Mouse (Mus musculus) megakaryocyte, embryonic 14.5 days (primary cell): ENCODE measurements around the gene Scyl1. TPM values are rescaled to one million over a fixed set of nuclear protein-coding genes. Genes with fewer than 3 reads are reported as not detected.

Experiments used
- H3K27me3 ChIP-seq: replicated peaks from 2 replicates; pipeline ENCODE3; 2012; ENCODE audit warnings: inconsistent platforms
- H3K36me3 ChIP-seq: replicated peaks from 2 replicates; pipeline ENCODE3; 2012; ENCODE audit warnings: low read length, inconsistent platforms, mixed read lengths
- H3K4me1 ChIP-seq: 2 replicates; pipeline ENCODE4 v1.6.1; 2012; ENCODE audit warnings: inconsistent platforms
- H3K4me3 ChIP-seq: replicated peaks from 2 replicates; pipeline ENCODE3; 2012; ENCODE audit warnings: moderate library complexity, mild to moderate bottlenecking, inconsistent platforms
- H3K9me3 ChIP-seq: 2 replicates; pipeline ENCODE4 v1.6.1; 2012; ENCODE audit warnings: inconsistent platforms
- FLI1 ChIP-seq: IDR thresholded peaks from 2 replicates; pipeline ENCODE4 v1.6.1; 2012; ENCODE audit warnings: low read length, inconsistent platforms, mixed read lengths
- GATA1 ChIP-seq: IDR thresholded peaks from 3 replicates; pipeline ENCODE4 v1.6.1; 2012; ENCODE audit warnings: mixed read lengths, low read length, inconsistent platforms, borderline replicate concordance
- polyA plus RNA-seq: library from polyadenylated mRNA; stranded (reverse); fragments of >175 nt; gene quantifications from 2 replicates; pipeline ENCODE4 v1.2.3, GENCODE M21; 2012; ENCODE audit warnings: low replicate concordance; ENCODE audit not compliant: insufficient read depth

Scyl1 gene
- polyA plus RNA-seq, 1 experiment, result 71.8 TPM

DNA sequence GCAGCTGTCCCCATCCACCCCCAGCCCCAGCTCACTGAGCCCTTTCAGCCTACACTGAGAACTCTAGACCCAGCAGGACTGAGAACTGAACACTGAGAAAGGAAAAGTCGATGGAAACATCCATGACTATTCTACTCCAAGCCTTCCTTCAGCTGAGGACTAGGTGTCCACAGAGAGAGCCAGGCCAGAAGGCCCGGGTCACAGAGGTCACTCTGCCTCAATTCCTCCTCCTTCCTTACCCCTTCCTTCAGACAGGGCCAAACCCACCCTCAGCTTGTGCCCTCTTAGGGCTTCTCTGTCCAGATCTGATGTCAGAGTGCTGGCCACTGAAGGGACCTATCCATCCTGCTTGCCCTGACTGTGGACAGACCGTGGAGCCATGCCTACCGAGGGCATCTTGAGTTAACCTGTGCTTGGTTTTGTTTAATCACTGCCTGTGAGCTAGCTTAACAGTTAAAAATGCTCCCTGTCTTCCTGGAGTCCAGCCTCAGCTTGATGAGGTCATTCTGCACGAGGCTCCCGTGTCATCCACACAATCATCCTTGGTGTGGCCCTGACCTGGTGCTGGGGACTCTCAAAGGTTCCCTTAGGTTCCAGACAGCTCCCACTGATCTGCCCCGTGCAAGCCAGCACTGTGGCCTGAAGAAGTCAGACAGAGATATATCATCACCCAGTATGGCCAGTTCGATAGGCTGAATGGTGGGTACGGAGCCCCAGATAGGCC lies 39.8 kb upstream of the Scyl1 start:
- Histone ChIP-seq H3K4me1 (peaks cover 99% of the 10 kb centered on the region), H3K4me3 (peak overlapping the region; percentile 53), H3K27me3 (no peaks in the 10 kb centered on the region), H3K9me3 (no peaks in the 10 kb centered on the region), H3K36me3 (no peaks in the 10 kb centered on the region)
- TF ChIP-seq FLI1 (no peak), GATA1 (no peak)

DNA sequence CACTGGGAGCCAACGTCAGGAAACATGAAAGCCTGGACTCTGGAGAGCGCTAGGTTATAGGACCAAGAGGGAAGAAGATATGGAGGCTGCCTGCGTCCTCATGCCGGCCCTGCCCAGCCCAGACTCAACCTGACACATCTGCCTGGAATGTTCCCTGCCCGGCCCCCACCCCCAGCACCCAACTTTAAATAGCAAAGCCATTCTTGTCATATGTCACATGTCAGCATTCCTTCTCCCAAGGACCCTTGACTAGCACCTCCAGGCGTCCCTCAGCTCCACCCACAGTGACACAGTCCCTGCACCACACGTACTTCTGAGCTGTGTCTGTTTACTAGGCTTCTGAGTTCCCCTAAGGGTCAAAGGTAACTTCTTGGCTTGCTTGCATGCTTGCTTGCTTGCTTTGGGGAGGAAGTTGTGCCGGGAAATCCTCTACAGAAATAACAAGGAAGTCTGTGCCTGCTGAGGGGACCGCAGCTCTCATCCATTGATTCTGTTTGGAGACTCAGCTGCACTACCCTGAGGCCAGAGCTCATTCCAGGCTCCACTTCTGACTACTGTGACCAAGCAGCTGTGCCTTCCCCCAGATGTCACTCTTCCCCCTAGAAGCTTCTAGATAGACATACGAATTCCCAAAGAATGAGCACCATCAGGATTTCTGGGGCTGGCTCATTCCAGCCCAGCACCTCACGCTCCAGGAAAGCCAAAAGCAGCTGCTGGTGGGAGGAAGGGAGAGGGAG lies 39.1 kb upstream of the Scyl1 start:
- Histone ChIP-seq H3K4me1 (peaks cover 99% of the 10 kb centered on the region), H3K9me3 (no peaks in the 10 kb centered on the region), H3K4me3 (peak overlapping the region; percentile 72), H3K27me3 (no peaks in the 10 kb centered on the region), H3K36me3 (no peaks in the 10 kb centered on the region)
- TF ChIP-seq GATA1 (no peak), FLI1 (no peak)

DNA sequence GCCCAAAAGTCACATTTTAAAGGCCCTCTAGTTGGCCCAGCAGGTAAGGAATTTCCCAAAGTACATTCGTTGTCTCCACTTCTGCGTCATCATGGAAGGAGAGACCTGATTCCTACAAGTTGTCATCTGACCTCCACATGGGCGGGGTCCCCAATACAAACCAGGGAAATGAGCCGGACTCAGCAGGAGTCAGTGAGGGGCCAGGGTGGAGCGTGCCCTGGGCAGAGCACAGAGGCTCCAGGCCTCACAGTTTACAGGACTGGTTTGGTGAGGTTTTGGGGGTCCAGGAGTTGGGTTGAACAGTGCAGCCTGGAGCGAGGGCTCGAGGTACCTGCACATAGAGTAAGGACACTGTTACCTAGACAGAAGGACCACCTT lies 38.5 kb upstream of the Scyl1 start:
- TF ChIP-seq FLI1, result no peak
- no peak for TF ChIP-seq GATA1
- H3K27me3 ChIP-seq, result no peaks in the 10 kb centered on the region
- H3K4me1 ChIP-seq, result peaks cover 99% of the 10 kb centered on the region
- H3K36me3 ChIP-seq, result no peaks in the 10 kb centered on the region
- no peaks in the 10 kb centered on the region for H3K9me3 ChIP-seq
- no peak overlapping the region for H3K4me3 ChIP-seq

DNA sequence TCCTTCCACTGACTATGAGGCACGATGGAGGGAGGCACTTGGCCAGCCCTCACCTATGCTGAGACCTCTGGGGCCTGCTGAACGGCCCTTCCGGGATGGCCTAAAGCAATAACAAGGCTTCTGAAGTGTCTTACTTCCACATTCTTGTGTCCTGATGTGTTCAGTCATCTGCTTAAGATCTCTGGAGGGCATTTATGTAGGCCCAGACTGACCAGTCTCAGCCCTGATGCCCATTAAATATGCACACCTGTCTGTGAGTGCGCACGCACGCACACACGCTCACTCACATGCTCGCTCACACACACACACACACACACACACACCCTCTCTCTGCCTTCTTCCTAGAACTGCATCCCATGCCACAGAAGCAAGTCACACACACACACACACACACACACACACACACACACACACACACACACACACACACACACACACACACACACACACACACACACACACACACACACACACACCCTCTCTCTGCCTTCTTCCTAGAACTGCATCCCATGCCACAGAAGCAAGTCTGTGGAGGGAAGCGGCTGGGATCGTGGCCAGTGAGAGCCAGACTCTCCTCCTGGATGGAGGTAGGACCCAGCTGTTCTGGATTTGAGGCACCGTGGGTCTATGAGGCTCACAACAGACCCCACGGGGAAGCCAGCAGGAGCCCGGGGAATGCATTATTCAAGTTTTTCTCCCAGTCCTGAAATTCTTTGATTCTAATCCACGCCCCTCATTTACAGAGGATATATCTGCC lies 37.9 kb upstream of the Scyl1 start:
- H3K9me3 ChIP-seq, result no peaks in the 10 kb centered on the region
- H3K4me3 ChIP-seq, result peak overlapping the region; percentile 23
- H3K36me3 ChIP-seq, result no peaks in the 10 kb centered on the region
- H3K27me3 ChIP-seq, result no peaks in the 10 kb centered on the region
- H3K4me1 ChIP-seq, result peaks cover 99% of the 10 kb centered on the region
- no peak for TF ChIP-seq FLI1
- no peak for TF ChIP-seq GATA1

DNA sequence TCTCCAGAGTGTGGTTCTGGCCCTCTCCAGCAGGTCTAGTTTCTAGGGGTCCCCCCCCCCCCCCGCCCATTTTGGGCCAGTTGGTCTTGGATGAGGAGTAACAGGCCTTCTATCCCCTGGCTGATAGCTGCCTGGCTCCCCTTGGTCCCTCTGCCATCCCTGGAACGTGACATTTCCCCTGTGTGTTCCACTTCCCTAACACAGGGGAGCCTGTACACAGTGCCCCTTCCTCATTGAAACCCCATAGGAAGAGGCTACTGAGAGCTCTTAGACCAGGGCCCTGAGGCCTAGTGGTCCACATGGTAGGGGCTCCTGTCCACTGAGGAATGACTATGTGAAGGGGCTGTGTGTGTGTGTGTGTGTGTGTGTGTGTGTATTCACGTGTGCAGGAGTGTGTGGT lies 36.5 kb upstream of the Scyl1 start:
- TF ChIP-seq FLI1 (no peak), GATA1 (no peak)
- H3K36me3 ChIP-seq, result no peaks in the 10 kb centered on the region
- peaks cover 91% of the 10 kb centered on the region for H3K4me1 ChIP-seq
- H3K27me3 ChIP-seq, result no peaks in the 10 kb centered on the region
- H3K9me3 ChIP-seq, result no peaks in the 10 kb centered on the region
- H3K4me3 ChIP-seq, result no peak overlapping the region

DNA sequence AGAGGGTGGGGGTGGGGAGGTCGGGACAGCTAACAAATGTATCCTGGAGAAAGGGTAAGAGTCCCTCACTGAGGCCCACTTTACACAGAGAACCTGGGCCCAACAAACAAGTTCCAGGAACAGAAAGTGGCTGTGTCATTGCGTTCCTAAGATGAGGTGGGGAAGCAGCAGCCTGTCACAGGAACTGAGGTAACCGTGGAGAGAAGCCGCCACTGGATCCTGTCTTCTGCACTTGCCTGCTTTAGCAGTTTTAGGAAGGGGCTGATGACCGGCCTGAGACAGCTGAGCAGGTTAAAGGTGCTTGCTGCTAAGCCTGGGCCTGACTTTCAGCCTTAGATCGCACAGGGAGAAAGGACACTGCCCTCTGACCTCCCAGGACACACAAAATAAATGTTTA lies 35.6 kb upstream of the Scyl1 start:
- Histone ChIP-seq H3K27me3 (no peaks in the 10 kb centered on the region), H3K9me3 (no peaks in the 10 kb centered on the region), H3K36me3 (no peaks in the 10 kb centered on the region), H3K4me1 (peaks cover 82% of the 10 kb centered on the region), H3K4me3 (peak overlapping the region; percentile 83)
- TF ChIP-seq FLI1, result no peak
- TF ChIP-seq GATA1, result no peak

DNA sequence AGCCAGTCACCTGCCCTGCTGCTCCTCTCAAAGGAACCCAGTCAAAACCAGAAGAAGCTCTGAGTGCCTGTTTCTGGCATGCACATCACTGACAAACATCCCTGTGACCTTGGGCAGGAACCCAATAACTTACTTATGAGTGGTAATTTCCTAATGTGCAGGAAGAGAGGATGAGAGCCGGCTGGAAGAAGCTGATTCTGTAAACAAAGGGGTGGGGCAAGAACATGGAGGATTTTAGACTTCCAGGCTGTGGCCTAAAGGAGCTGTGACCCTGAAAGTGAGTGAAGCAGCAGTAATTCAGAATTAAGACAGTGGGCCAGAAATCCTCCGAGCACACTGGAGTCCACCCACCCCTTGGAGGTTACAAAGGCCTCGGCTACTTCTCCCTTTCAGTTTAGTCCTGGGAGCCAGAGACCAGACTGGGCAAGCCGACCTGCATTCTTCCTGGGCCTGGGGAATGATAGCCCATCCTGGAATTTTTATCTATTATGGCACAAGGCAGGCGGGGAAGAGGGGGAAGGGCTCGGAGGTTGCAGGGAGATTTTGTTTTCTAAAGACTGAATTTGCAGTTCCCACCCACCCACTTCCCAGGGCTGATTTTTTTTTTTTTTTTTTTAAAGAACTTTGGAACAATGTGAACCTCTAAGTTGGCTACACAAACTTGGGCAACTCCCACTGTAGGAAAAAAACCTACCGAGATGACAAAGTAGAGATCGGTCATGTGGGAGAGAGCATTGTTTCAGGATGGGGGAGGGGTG lies 35.0 kb upstream of the Scyl1 start:
- H3K4me3 ChIP-seq, result peak overlapping the region; percentile 83
- H3K4me1 ChIP-seq, result peaks cover 76% of the 10 kb centered on the region
- no peaks in the 10 kb centered on the region for H3K27me3 ChIP-seq
- TF ChIP-seq GATA1, result no peak
- no peak for TF ChIP-seq FLI1
- H3K9me3 ChIP-seq, result no peaks in the 10 kb centered on the region
- H3K36me3 ChIP-seq, result peaks cover 3% of the 10 kb centered on the region

DNA sequence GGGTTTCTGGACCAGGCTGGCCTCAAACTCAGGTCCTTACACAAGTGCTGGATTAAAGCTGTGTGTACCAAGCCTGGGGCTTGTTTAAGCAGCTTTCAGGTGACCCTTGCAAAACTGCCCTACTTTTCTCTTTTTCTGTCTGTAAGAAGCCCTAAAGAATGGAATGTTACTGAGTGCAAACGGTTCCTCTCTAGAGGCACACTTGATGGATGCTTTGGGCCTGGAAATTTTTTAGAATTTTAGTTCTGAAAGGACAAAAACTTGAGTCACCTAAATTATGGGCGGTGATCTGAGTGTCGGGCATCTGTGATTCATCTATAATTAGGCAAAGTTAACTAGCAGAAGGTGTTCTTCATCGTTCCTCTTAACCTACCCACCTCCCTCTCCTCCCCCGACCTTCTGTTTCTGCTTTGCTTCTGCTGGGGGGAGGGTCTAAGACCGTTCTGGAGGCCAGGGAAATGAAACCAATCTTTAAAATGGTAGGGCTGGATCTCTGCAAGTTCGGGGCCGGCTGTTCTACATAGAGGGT lies 33.2 kb upstream of the Scyl1 start:
- TF ChIP-seq GATA1 (no peak), FLI1 (no peak)
- H3K4me3 ChIP-seq, result peak overlapping the region; percentile 100
- peaks cover 58% of the 10 kb centered on the region for H3K4me1 ChIP-seq

DNA sequence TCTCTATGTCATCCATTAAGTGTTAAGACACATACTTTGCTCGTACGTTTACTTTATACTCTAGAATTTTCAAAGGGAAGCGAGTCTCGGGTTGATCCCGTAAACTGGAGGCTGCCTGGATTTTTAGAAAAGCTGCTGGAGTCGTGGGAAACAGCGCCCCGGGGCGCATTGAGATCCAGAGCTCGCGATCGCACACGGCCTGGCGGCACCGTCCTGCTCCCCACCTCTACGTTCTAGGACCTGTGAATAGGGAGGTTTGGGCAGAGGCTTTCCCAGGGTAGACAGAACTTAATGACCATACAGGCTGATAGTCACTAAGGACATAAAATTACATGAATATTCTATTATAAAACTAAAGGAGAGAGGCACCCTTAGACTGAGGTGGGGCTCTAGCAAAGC lies 32.7 kb upstream of the Scyl1 start:
- Histone ChIP-seq H3K9me3 (no peaks in the 10 kb centered on the region), H3K36me3 (peaks cover 26% of the 10 kb centered on the region), H3K27me3 (no peaks in the 10 kb centered on the region), H3K4me3 (peak overlapping the region; percentile 100), H3K4me1 (peaks cover 53% of the 10 kb centered on the region)
- TF ChIP-seq GATA1 (no peak), FLI1 (no peak)

More for the DNA sequence above, 33.2 kb upstream of the Scyl1 start:
- no peaks in the 10 kb centered on the region for H3K27me3 ChIP-seq
- no peaks in the 10 kb centered on the region for H3K9me3 ChIP-seq
- peaks cover 20% of the 10 kb centered on the region for H3K36me3 ChIP-seq
